Mouse (Mus musculus): ENCODE data around the gene Itfg1. TPM values are rescaled to one million over a fixed set of nuclear protein-coding genes. Genes with fewer than 3 reads are reported as not detected.

Gene Itfg1
- total RNA-seq, 4 experiments from 2014 or later: 71.7 to 93.5 (median 84.2) TPM

- no peak for DNase-seq
Measured at GRCm38 (mm10) chr8:85730545-85730944, 110.2 kb downstream of the Itfg1 start.

GRCm38 (mm10) chr8:85717271-85717670 lies 123.5 kb downstream of the Itfg1 start:
- peak; percentile 17 for DNase-seq

GRCm38 (mm10) chr8:85716696-85717095 lies 124.0 kb downstream of the Itfg1 start:
- peak; percentile 2 for DNase-seq

DNA sequence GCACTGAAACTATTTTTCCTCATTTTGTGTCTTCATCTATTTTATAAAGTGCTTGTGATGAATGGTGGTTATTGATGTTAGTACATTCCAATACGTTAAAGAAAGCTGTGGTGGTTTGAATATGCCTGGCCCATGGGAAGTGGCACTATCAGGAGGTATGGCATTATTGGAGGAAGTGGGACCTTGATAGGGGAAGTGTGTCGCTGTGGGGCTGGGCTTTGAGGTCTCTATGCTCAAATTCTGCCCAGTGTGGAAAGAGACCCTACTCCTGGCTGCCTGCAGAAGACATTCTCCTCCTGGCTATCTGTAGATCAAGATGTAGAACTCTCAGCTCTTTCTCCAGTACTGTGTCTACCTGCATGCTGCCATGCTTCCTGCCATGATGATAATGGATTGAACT lies 133.7 kb downstream of the Itfg1 start:
- no peak for DNase-seq

- peak; percentile 35 for DNase-seq
Measured at GRCm38 (mm10) chr8:85700751-85701351, 139.9 kb downstream of the Itfg1 start, which contains the start of gene Neto2. TSS of gene Neto2 (minus strand) at chr8:85700924.

DNA sequence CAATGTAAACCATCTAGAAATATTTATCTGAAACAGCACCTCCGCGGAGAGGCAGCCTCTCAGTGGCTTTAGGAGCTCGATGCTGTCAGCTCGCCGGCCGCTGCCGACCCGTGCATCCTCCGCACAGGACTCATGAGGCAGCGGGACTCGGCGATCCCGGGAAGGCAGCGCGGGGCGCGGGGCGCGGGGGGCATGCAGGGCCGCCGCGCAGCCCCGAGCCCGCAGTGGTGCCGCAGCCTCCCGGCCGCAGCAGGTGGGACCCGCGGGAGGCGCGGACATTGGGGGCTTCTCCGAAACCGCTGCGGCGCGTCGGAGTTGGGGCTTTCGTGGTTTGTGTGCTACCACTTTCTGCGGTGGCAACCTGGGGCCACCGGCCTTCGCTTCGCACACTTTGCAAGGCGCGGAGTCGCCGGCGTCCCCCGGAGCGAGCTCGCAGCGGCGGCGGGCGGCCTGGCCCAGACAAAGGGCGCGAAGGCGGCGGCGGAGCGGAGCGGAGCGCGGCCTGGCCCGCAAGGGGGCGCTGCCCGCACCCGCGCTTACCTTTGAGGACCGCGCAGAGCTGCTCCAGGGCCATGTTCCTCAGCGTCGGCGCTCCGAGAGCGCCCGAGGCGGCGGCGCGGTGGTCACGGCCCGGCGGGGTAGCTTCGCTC lies 140.5 kb downstream of the Itfg1 start:
- peak; percentile 4 for DNase-seq

DNA sequence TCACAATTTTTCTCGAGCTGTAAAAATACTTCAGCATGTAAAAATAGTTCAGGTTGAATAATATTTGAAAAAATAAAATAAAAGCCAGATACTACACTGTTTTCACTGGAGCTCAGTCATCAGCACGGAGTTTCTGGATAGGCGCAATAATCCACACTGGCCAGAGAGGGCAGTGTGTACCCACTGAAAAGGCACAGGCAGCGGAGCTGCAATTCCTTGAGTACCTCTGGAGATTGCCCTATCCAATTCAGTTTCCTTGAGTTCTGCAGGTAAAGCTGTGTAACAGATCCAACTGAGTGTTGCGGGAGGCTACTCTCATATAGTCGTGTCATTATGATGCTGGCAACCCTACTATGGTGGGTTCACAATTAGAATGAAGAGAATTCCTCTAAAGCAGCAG lies 141.7 kb downstream of the Itfg1 start:
- DNase-seq: peak; percentile 47

Small RNA genes lying within 50 kb of the gene (microRNA-seq; reads per million reads assigned to microRNA genes)
- 0 reads per million in 2 experiments for gene Mir8109

Other genes starting within 250 kb of the Itfg1 start
- gene Neto2, start 140.0 kb downstream of the Itfg1 start, total RNA-seq (2022): 1 to 10 TPM; 4.5 to 6.3 (median 5.6) TPM
- gene Phkb, start within 50 bp of the Itfg1 start, total RNA-seq (2022): 10 to 100 TPM; 68.1 to 84.3 (median 73.9) TPM